Mouse (Mus musculus) adrenal gland, adult 18-20 months (tissue): ENCODE measurements around the gene Col15a1. TPM values are rescaled to one million over a fixed set of nuclear protein-coding genes. Genes with fewer than 3 reads are reported as not detected.

Experiments
- DNase-seq, 2 experiments: peaks; one replicate each; pipeline ENCODE4 v3.0.0; 2021 to 2022; ENCODE audit warnings: low spot score in 2 of 2
- total RNA-seq, 2 experiments: library from RNA; stranded (reverse); gene quantifications; 1 replicate in 1 of 2; 2 replicates in 1 of 2; pipeline ENCODE4 v1.2.3; 2021

Col15a1 gene
- total RNA-seq, 2 experiments from 2014 or later = 16.7 to 53.8 TPM

DNA sequence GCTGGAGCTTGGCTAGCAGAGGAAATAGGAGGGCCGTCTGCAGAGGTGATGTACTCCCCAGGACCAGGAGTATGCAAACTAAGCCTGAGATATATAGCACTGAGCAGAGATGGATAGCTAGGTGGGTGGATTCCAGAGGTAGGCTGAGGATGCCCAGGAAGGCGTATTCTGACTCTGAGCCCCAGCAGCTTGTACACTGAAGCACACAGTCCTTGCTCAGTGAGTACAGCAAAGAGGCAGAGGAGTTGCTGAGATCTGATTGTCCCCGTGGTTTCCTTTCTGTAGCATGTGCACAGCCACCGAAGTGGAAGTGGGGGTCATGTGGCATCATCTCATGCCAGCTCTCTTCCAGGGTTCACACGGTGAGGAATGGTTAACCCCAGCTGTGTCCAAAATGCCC lies 54.0 kb downstream of the Col15a1 start:
- DNase-seq = no peak

DNA sequence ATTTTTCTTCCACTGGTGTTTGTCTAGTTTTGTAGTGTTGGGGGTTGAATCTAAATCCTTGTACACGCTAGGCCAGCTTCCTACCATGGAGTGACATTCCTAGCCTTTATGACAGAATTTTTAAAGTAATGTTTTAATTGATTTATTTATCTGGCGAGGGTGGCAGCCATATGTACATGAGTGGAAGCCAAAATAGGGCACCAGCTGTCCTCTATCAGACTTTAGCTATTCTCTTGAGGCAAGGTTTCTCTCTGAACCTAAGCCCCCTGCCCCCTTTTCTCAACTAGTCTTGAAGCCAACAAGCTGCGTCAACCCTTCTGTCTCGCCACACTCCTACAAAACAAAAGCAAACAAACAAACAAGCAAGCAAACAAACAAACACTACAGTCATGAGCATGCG lies 57.6 kb downstream of the Col15a1 start:
- no peak for DNase-seq

- DNase-seq = no peak
These were observed 64.6 kb downstream of the Col15a1 start for GRCm38 (mm10) chr4:47272452-47273130.

- DNase-seq = no peak
These were observed 65.8 kb downstream of the Col15a1 start for GRCm38 (mm10) chr4:47273795-47274194.

DNA sequence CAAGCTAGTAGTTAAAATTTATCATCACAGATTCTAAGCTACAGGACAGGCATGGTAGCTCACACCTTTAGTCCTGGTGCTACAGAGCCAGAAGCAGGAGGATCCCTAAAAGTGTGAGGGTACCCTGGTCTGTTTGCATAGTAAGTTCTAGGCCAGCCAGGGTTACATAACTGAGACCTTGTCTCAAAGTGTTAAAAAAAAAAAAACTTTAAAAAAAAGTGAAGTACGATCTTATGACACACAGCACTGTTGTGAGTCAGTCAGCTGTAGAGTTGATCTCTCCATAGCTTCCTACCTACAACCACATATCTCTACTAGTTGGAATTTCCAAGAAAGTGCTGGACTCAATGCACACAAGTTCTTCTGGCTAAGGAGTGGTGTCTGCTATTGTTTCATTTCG lies 67.0 kb downstream of the Col15a1 start:
- DNase-seq = no peak

- no peak for DNase-seq
These were observed 70.4 kb downstream of the Col15a1 start for GRCm38 (mm10) chr4:47278397-47278796.

GRCm38 (mm10) chr4:47279085-47279707 lies 71.2 kb downstream of the Col15a1 start:
- no peak for DNase-seq

- no peak for DNase-seq
These were observed 72.2 kb downstream of the Col15a1 start for GRCm38 (mm10) chr4:47280126-47280525.

GRCm38 (mm10) chr4:47281920-47282682 lies 74.1 kb downstream of the Col15a1 start:
- no peak for DNase-seq

- no peak for DNase-seq
These were observed 76.3 kb downstream of the Col15a1 start for GRCm38 (mm10) chr4:47284311-47284710.

DNA sequence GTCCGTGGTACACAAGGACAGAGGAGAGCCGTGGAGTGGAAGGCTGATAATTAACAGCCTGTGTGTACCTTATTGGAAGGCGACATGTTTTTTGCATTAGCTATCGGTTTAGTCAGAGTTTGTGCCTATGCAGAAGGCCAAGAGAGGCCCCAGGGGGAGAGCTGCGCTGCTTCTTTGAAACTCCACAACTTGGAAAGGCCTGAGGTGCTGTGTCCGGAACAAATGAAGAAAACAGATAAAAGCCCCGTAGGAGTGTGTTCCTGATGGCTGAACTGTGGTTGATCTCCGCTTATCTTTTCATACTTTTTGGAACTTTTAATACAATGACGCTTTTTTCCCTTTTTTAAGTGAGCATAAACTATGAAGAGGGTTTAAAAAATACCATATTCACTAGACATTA lies 76.9 kb downstream of the Col15a1 start:
- no peak for DNase-seq

GRCm38 (mm10) chr4:47286599-47287147 lies 78.7 kb downstream of the Col15a1 start:
- no peak for DNase-seq

DNA sequence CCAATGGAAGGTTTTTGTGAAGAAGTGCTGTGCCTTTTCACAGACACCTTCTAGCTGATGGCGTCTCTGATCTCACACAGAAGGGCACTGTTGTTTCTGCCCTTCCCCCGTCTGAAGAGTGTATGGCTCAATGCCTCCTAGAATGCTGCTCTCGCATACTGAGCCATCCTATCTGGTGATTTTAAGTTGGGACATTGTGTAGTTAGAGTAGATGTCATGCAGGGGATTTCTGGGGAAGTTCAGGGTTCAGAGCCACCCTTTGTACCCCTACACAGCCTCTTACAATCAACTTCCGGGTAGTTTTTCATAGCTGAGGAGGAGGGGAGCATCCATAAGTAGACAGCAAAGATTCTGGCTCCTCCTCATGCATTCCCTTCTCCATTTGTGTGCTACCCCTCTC lies 79.5 kb downstream of the Col15a1 start:
- DNase-seq = no peak

- DNase-seq = no peak
These were observed 80.3 kb downstream of the Col15a1 start for GRCm38 (mm10) chr4:47288306-47288705.

- DNase-seq = no peak
These were observed 81.6 kb downstream of the Col15a1 start for GRCm38 (mm10) chr4:47289526-47289925.

- no peak for DNase-seq
These were observed 82.5 kb downstream of the Col15a1 start for GRCm38 (mm10) chr4:47290448-47290847.

GRCm38 (mm10) chr4:47291013-47291412 lies 83.1 kb downstream of the Col15a1 start:
- DNase-seq = no peak

- no peak for DNase-seq
These were observed 85.0 kb downstream of the Col15a1 start for GRCm38 (mm10) chr4:47292956-47293355.

GRCm38 (mm10) chr4:47293771-47294543 lies 86.0 kb downstream of the Col15a1 start:
- DNase-seq = peak; percentile 61 to 66

DNA sequence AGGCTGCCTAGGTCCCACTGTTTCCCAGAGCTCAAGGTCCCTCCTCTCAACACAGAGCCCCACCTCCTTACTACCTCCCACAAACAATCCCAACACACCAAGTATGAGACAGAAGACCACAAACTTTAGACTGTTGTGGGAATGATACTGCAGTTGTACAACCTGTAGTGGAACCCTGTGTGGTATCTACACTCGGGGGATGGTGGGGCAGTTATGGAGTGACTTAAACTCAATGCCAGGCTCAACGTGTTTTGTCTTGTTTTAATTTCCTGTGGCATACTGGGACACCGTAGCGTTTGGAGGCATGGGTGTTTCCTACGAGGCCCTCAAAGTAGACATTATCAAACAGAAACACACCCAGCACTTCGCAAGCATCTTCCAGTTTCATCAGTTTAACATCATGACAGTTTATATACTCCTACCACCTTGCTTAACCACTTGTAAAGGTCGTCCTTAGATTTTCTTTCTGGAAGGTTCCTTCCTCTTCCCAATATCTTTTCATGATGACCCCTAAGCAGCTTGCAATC lies 86.6 kb downstream of the Col15a1 start:
- DNase-seq = no peak

- DNase-seq = no peak
These were observed 87.6 kb downstream of the Col15a1 start for GRCm38 (mm10) chr4:47295547-47295946.
